Mouse (Mus musculus): Measurements from ENCODE around the gene Cap2. TPM values are rescaled to one million over a fixed set of nuclear protein-coding genes. Genes with fewer than 3 reads are reported as not detected.

The Cap2 gene
- polyA plus RNA-seq, 1 experiment from 2014 or later: 8.5 TPM

- ATAC-seq (ENCODE audit: insufficient number of reproducible peaks, insufficient read depth, low FRiP score, low read depth): no peak
Observed at GRCm38 (mm10) chr13:46490644-46491043, 11.0 kb upstream of the Cap2 start.

GRCm38 (mm10) chr13:46502390-46502891 lies 793 bp downstream of the Cap2 start:
- Histone ChIP-seq H3K27me3 (ENCODE audit: control insufficient read depth, insufficient read depth, low read length) (no peaks in the 10 kb centered on the region), H3K4me2 (replicated peaks; ENCODE audit: low read depth, low read length) (peak overlapping the region; percentile 78), H3K4me3 (ENCODE audit: low read depth, low read length) (peak overlapping the region; percentile 50), H3K9ac (replicated peaks; ENCODE audit: low read depth, low read length) (peak overlapping the region; percentile 45; the same call in 1 of the 2 replicates), H3K36me3 (ENCODE audit: control insufficient read depth, insufficient read depth, low read length) (no peaks in the 10 kb centered on the region; the same call in 1 of the 2 replicates), H3K27ac (ENCODE audit: low read length) (no peak overlapping the region), H3K9me3 (ENCODE audit: control insufficient read depth, low read depth, low read length) (no peaks in the 10 kb centered on the region), H3K4me1 (ENCODE audit: control insufficient read depth, insufficient read depth, low read length) (no peaks in the 10 kb centered on the region)
- ATAC-seq (ENCODE audit: insufficient number of reproducible peaks, insufficient read depth, low FRiP score, low read depth): peak; percentile 60; the same call in 1 of the 2 replicates
- WGBS: 6% methylated on average over 20 of the region's 20 CpGs

More at GRCm38 (mm10) chr13:46490644-46491043, 11.0 kb upstream of the Cap2 start:
- Histone ChIP-seq H3K4me2 (replicated peaks; ENCODE audit: low read depth, low read length) (no peak overlapping the region), H3K9me3 (ENCODE audit: control insufficient read depth, low read depth, low read length) (no peaks in the 10 kb centered on the region), H3K36me3 (ENCODE audit: control insufficient read depth, insufficient read depth, low read length) (no peaks in the 10 kb centered on the region), H3K27ac (ENCODE audit: low read length) (no peak overlapping the region), H3K27me3 (ENCODE audit: control insufficient read depth, insufficient read depth, low read length) (no peaks in the 10 kb centered on the region), H3K4me1 (ENCODE audit: control insufficient read depth, insufficient read depth, low read length) (no peaks in the 10 kb centered on the region; the same call in 1 of the 2 replicates), H3K4me3 (ENCODE audit: low read depth, low read length) (no peak overlapping the region), H3K9ac (replicated peaks; ENCODE audit: low read depth, low read length) (no peak overlapping the region)
- WGBS: 24% methylated on average over 4 of the region's 4 CpGs

GRCm38 (mm10) chr13:46507944-46508343 lies 6.3 kb downstream of the Cap2 start:
- Histone ChIP-seq H3K4me3 (ENCODE audit: low read depth, low read length) (no peak overlapping the region), H3K27ac (ENCODE audit: low read length) (no peak overlapping the region), H3K4me2 (replicated peaks; ENCODE audit: low read depth, low read length) (no peak overlapping the region), H3K9me3 (ENCODE audit: control insufficient read depth, low read depth, low read length) (no peaks in the 10 kb centered on the region), H3K36me3 (ENCODE audit: control insufficient read depth, insufficient read depth, low read length) (no peaks in the 10 kb centered on the region), H3K4me1 (ENCODE audit: control insufficient read depth, insufficient read depth, low read length) (no peaks in the 10 kb centered on the region), H3K9ac (replicated peaks; ENCODE audit: low read depth, low read length) (no peak overlapping the region), H3K27me3 (ENCODE audit: control insufficient read depth, insufficient read depth, low read length) (no peaks in the 10 kb centered on the region)
- no peak for ATAC-seq (ENCODE audit: insufficient number of reproducible peaks, insufficient read depth, low FRiP score, low read depth)
- 75% methylated on average over 7 of the region's 7 CpGs for WGBS

- Histone ChIP-seq H3K9me3 (ENCODE audit: control insufficient read depth, low read depth, low read length) (no peaks in the 10 kb centered on the region), H3K4me1 (ENCODE audit: control insufficient read depth, insufficient read depth, low read length) (no peaks in the 10 kb centered on the region), H3K27ac (ENCODE audit: low read length) (no peak overlapping the region), H3K36me3 (ENCODE audit: control insufficient read depth, insufficient read depth, low read length) (no peaks in the 10 kb centered on the region), H3K4me3 (ENCODE audit: low read depth, low read length) (no peak overlapping the region), H3K4me2 (replicated peaks; ENCODE audit: low read depth, low read length) (no peak overlapping the region), H3K9ac (replicated peaks; ENCODE audit: low read depth, low read length) (no peak overlapping the region), H3K27me3 (ENCODE audit: control insufficient read depth, insufficient read depth, low read length) (no peaks in the 10 kb centered on the region)
- no peak for ATAC-seq (ENCODE audit: insufficient number of reproducible peaks, insufficient read depth, low FRiP score, low read depth)
- WGBS: 62% methylated on average over 4 of the region's 4 CpGs
Observed at GRCm38 (mm10) chr13:46508823-46509222, 7.2 kb downstream of the Cap2 start.

GRCm38 (mm10) chr13:46510460-46510859 lies 8.8 kb downstream of the Cap2 start:
- Histone ChIP-seq H3K4me2 (replicated peaks; ENCODE audit: low read depth, low read length) (no peak overlapping the region), H3K9ac (replicated peaks; ENCODE audit: low read depth, low read length) (no peak overlapping the region), H3K4me3 (ENCODE audit: low read depth, low read length) (no peak overlapping the region), H3K4me1 (ENCODE audit: control insufficient read depth, insufficient read depth, low read length) (no peaks in the 10 kb centered on the region), H3K27ac (ENCODE audit: low read length) (no peak overlapping the region), H3K36me3 (ENCODE audit: control insufficient read depth, insufficient read depth, low read length) (no peaks in the 10 kb centered on the region), H3K9me3 (ENCODE audit: control insufficient read depth, low read depth, low read length) (no peaks in the 10 kb centered on the region), H3K27me3 (ENCODE audit: control insufficient read depth, insufficient read depth, low read length) (no peaks in the 10 kb centered on the region)
- ATAC-seq (ENCODE audit: insufficient number of reproducible peaks, insufficient read depth, low FRiP score, low read depth): no peak
- WGBS: 92% methylated on average over 7 of the region's 7 CpGs

GRCm38 (mm10) chr13:46514484-46514883 lies 12.8 kb downstream of the Cap2 start:
- Histone ChIP-seq H3K36me3 (ENCODE audit: control insufficient read depth, insufficient read depth, low read length) (no peaks in the 10 kb centered on the region), H3K4me2 (replicated peaks; ENCODE audit: low read depth, low read length) (no peak overlapping the region), H3K4me1 (ENCODE audit: control insufficient read depth, insufficient read depth, low read length) (no peaks in the 10 kb centered on the region), H3K27me3 (ENCODE audit: control insufficient read depth, insufficient read depth, low read length) (no peaks in the 10 kb centered on the region), H3K9ac (replicated peaks; ENCODE audit: low read depth, low read length) (no peak overlapping the region), H3K4me3 (ENCODE audit: low read depth, low read length) (no peak overlapping the region), H3K9me3 (ENCODE audit: control insufficient read depth, low read depth, low read length) (no peaks in the 10 kb centered on the region), H3K27ac (ENCODE audit: low read length) (no peak overlapping the region)
- ATAC-seq (ENCODE audit: insufficient number of reproducible peaks, insufficient read depth, low FRiP score, low read depth): no peak
- 91% methylated on average over 10 of the region's 10 CpGs for WGBS

- no peaks in the 10 kb centered on the region for H3K27me3 ChIP-seq (ENCODE audit: control insufficient read depth, insufficient read depth, low read length)
- no peaks in the 10 kb centered on the region for H3K9me3 ChIP-seq (ENCODE audit: control insufficient read depth, low read depth, low read length)
- no peak overlapping the region for H3K4me3 ChIP-seq (ENCODE audit: low read depth, low read length)
- WGBS: 74% methylated on average over 9 of the region's 9 CpGs
- no peak overlapping the region for H3K27ac ChIP-seq (ENCODE audit: low read length)
- no peak overlapping the region for H3K9ac ChIP-seq (replicated peaks; ENCODE audit: low read depth, low read length)
- no peaks in the 10 kb centered on the region for H3K36me3 ChIP-seq (ENCODE audit: control insufficient read depth, insufficient read depth, low read length)
- H3K4me1 ChIP-seq (ENCODE audit: control insufficient read depth, insufficient read depth, low read length): no peaks in the 10 kb centered on the region
- ATAC-seq (ENCODE audit: insufficient number of reproducible peaks, insufficient read depth, low FRiP score, low read depth): no peak
- H3K4me2 ChIP-seq (replicated peaks; ENCODE audit: low read depth, low read length): no peak overlapping the region
Observed at GRCm38 (mm10) chr13:46515120-46515523, 13.5 kb downstream of the Cap2 start.

GRCm38 (mm10) chr13:46515524-46515923 lies 13.9 kb downstream of the Cap2 start:
- Histone ChIP-seq H3K27ac (ENCODE audit: low read length) (no peak overlapping the region), H3K9ac (replicated peaks; ENCODE audit: low read depth, low read length) (no peak overlapping the region), H3K27me3 (ENCODE audit: control insufficient read depth, insufficient read depth, low read length) (no peaks in the 10 kb centered on the region), H3K36me3 (ENCODE audit: control insufficient read depth, insufficient read depth, low read length) (no peaks in the 10 kb centered on the region), H3K9me3 (ENCODE audit: control insufficient read depth, low read depth, low read length) (no peaks in the 10 kb centered on the region), H3K4me1 (ENCODE audit: control insufficient read depth, insufficient read depth, low read length) (no peaks in the 10 kb centered on the region), H3K4me2 (replicated peaks; ENCODE audit: low read depth, low read length) (no peak overlapping the region), H3K4me3 (ENCODE audit: low read depth, low read length) (no peak overlapping the region)
- 81% methylated on average over 10 of the region's 10 CpGs for WGBS
- no peak for ATAC-seq (ENCODE audit: insufficient number of reproducible peaks, insufficient read depth, low FRiP score, low read depth)

- Histone ChIP-seq H3K27me3 (ENCODE audit: control insufficient read depth, insufficient read depth, low read length) (no peaks in the 10 kb centered on the region), H3K9ac (replicated peaks; ENCODE audit: low read depth, low read length) (no peak overlapping the region), H3K4me3 (ENCODE audit: low read depth, low read length) (no peak overlapping the region), H3K9me3 (ENCODE audit: control insufficient read depth, low read depth, low read length) (no peaks in the 10 kb centered on the region), H3K27ac (ENCODE audit: low read length) (no peak overlapping the region), H3K4me1 (ENCODE audit: control insufficient read depth, insufficient read depth, low read length) (no peaks in the 10 kb centered on the region), H3K4me2 (replicated peaks; ENCODE audit: low read depth, low read length) (no peak overlapping the region), H3K36me3 (ENCODE audit: control insufficient read depth, insufficient read depth, low read length) (no peaks in the 10 kb centered on the region)
- ATAC-seq (ENCODE audit: insufficient number of reproducible peaks, insufficient read depth, low FRiP score, low read depth): no peak
- WGBS: 73% methylated on average over 7 of the region's 7 CpGs
Observed at GRCm38 (mm10) chr13:46516183-46516582, 14.5 kb downstream of the Cap2 start.

All from stomach, embryonic 14.5 days (tissue).